Mouse (Mus musculus): ENCODE data around the gene Cyp2d12.
"Not testable (repeated sequence)": the region's sequence is repeated elsewhere in the genome, so short reads cannot be mapped to it uniquely, and the experiment has no call there.

GRCm38 (mm10) chr15:82542976-82543375 lies 11.9 kb upstream of the Cyp2d12 start:
- not testable (repeated sequence) for TF ChIP-seq CTCF (IDR thresholded peaks at IDR 0.05; ENCODE audit: low read depth); EP300 (optimal IDR thresholded peaks at IDR 0.05)
